Mouse (Mus musculus) thymus, adult 2 months (tissue): ENCODE data around the gene Isyna1.

Experiments
- CTCF ChIP-seq: fragments of 200-500 bp; IDR thresholded peaks from 2 replicates; pipeline ENCODE4 v1.5.1; 2012; ENCODE audit warnings: mild to moderate bottlenecking, control low read depth, low read length, moderate library complexity, borderline replicate concordance; ENCODE audit not compliant: control insufficient read depth, poor library complexity, insufficient read depth; ENCODE audit errors: extremely low read depth
- POLR2A ChIP-seq: fragments of 200-500 bp; IDR thresholded peaks from 2 replicates; pipeline ENCODE4 v1.6.1; 2012; ENCODE audit warnings: mild to moderate bottlenecking, low read length, control low read depth, moderate library complexity; ENCODE audit not compliant: control insufficient read depth, poor library complexity, insufficient read depth; ENCODE audit errors: extremely low read depth

DNA sequence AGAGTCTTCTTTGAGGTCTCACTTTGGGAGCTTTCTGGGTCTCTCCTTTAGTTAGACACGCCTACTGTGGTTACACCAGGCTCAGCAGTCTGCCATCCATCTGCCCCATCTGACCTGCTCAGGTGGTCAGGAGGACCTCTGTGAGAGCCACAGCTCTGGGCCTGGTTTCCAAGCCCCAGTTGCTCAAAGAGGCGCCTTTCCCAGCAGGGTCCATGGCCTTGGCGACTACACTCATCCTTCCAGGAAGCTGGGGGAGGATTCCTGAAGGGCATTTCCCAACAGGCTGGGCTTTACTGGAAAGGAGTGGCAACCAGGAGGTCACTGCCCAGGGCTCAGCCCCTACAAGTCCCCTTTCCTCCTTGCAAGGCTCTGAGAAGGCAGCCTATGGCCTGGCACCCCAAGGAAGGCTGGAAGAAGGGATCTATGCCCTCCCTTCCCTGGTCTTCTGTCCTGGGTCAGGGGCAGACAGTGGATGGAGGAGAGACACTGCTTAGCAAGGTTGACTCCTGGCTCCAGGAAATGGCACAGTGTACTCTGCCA lies 29.4 kb upstream of the Isyna1 start:
- no peak for TF ChIP-seq POLR2A
- TF ChIP-seq CTCF: no peak
